Mouse (Mus musculus): Measurements from ENCODE around the gene A530032D15Rik.
"Not testable (repeated sequence)": the region's sequence is repeated elsewhere in the genome, so short reads cannot be mapped to it uniquely, and the experiment has no call there.

A530032D15Rik gene

GRCm38 (mm10) chr1:85109753-85110152 lies at the start of gene A530032D15Rik:
TSS of gene A530032D15Rik (minus strand) at chr1:85109853.
- DNase-seq (ENCODE audit: low spot score) = not testable (repeated sequence)

GRCm38 (mm10) chr1:85155151-85155550 lies 45.5 kb upstream of the A530032D15Rik start:
- not testable (repeated sequence) for DNase-seq (ENCODE audit: low spot score)

- not testable (repeated sequence) for DNase-seq (ENCODE audit: low spot score)
Observed at GRCm38 (mm10) chr1:85133671-85134070, 24.0 kb upstream of the A530032D15Rik start.

GRCm38 (mm10) chr1:85121841-85122240 lies 12.2 kb upstream of the A530032D15Rik start:
- DNase-seq (ENCODE audit: low spot score) = not testable (repeated sequence)

- not testable (repeated sequence) for DNase-seq (ENCODE audit: low spot score)
Observed at GRCm38 (mm10) chr1:85118341-85118740, 8.7 kb upstream of the A530032D15Rik start.

GRCm38 (mm10) chr1:85117537-85117936 lies 7.9 kb upstream of the A530032D15Rik start:
- DNase-seq (ENCODE audit: low spot score) = not testable (repeated sequence)

- not testable (repeated sequence) for DNase-seq (ENCODE audit: low spot score)
Observed at GRCm38 (mm10) chr1:85114666-85115402, 5.2 kb upstream of the A530032D15Rik start.

- DNase-seq (ENCODE audit: low spot score) = not testable (repeated sequence)
Observed at GRCm38 (mm10) chr1:85114078-85114477, 4.4 kb upstream of the A530032D15Rik start.

- DNase-seq (ENCODE audit: low spot score) = not testable (repeated sequence)
Observed at GRCm38 (mm10) chr1:85112889-85113288, 3.2 kb upstream of the A530032D15Rik start.

- DNase-seq (ENCODE audit: low spot score) = not testable (repeated sequence)
Observed at GRCm38 (mm10) chr1:85112266-85112665, 2.6 kb upstream of the A530032D15Rik start.

GRCm38 (mm10) chr1:85111572-85111971 lies 1.9 kb upstream of the A530032D15Rik start:
- DNase-seq (ENCODE audit: low spot score) = not testable (repeated sequence)

GRCm38 (mm10) chr1:85110876-85111275 lies 1.2 kb upstream of the A530032D15Rik start:
- DNase-seq (ENCODE audit: low spot score) = not testable (repeated sequence)

GRCm38 (mm10) chr1:85106013-85106412 lies 3.6 kb downstream of the A530032D15Rik start:
- not testable (repeated sequence) for DNase-seq (ENCODE audit: low spot score)

- DNase-seq (ENCODE audit: low spot score) = not testable (repeated sequence)
Observed at GRCm38 (mm10) chr1:85105336-85105735, 4.3 kb downstream of the A530032D15Rik start.

GRCm38 (mm10) chr1:85101754-85102153 lies 7.9 kb downstream of the A530032D15Rik start:
- not testable (repeated sequence) for DNase-seq (ENCODE audit: low spot score)

- DNase-seq (ENCODE audit: low spot score) = not testable (repeated sequence)
Observed at GRCm38 (mm10) chr1:85099864-85100263, 9.8 kb downstream of the A530032D15Rik start, which contains the start of gene Gm10553. TSS of gene Gm10553 (plus strand) at chr1:85100164.

- not testable (repeated sequence) for DNase-seq (ENCODE audit: low spot score)
Observed at GRCm38 (mm10) chr1:85099081-85099480, 10.6 kb downstream of the A530032D15Rik start.

GRCm38 (mm10) chr1:85093011-85093572 lies 16.6 kb downstream of the A530032D15Rik start:
- not testable (repeated sequence) for DNase-seq (ENCODE audit: low spot score)

- not testable (repeated sequence) for DNase-seq (ENCODE audit: low spot score)
Observed at GRCm38 (mm10) chr1:85092169-85092568, 17.5 kb downstream of the A530032D15Rik start.

GRCm38 (mm10) chr1:85086211-85086610 lies 23.4 kb downstream of the A530032D15Rik start:
- not testable (repeated sequence) for DNase-seq (ENCODE audit: low spot score)

GRCm38 (mm10) chr1:85084803-85085202 lies 24.9 kb downstream of the A530032D15Rik start:
- DNase-seq (ENCODE audit: low spot score) = not testable (repeated sequence)

GRCm38 (mm10) chr1:85073099-85073498 lies 36.6 kb downstream of the A530032D15Rik start:
- DNase-seq (ENCODE audit: low spot score) = not testable (repeated sequence)

GRCm38 (mm10) chr1:85071690-85072089 lies 38.0 kb downstream of the A530032D15Rik start:
- not testable (repeated sequence) for DNase-seq (ENCODE audit: low spot score)

Measured in urinary bladder, postnatal 25 days (tissue).